Mouse (Mus musculus) midbrain, embryonic 10.5 days (tissue): ENCODE data around the gene Mepce. TPM values are rescaled to one million over a fixed set of nuclear protein-coding genes. Genes with fewer than 3 reads are reported as not detected.

Experiments
- DNase-seq: peaks from one replicate; pipeline ENCODE4 v3.0.0-alpha.2; 2017; ENCODE audit warnings: low spot score
- H3K27ac ChIP-seq: fragments of 300-500 bp; sonication (generic); replicated peaks from 2 replicates; pipeline ENCODE4 v1.5.1; 2016; ENCODE audit warnings: mild to moderate bottlenecking
- H3K27me3 ChIP-seq: fragments of 300-500 bp; sonication (generic); 2 replicates; pipeline ENCODE4 v1.6.1; 2016; ENCODE audit warnings: low read depth, mild to moderate bottlenecking; ENCODE audit not compliant: poor library complexity, severe bottlenecking
- H3K36me3 ChIP-seq: fragments of 300-500 bp; sonication (generic); 2 replicates; pipeline ENCODE4 v1.6.1; 2016; ENCODE audit warnings: mild to moderate bottlenecking, moderate library complexity
- H3K4me1 ChIP-seq: fragments of 300-500 bp; sonication (generic); 2 replicates; pipeline ENCODE4 v1.6.1; 2016
- H3K4me3 ChIP-seq: fragments of 300-500 bp; sonication (generic); 2 replicates; pipeline ENCODE4 v1.5.1; 2016; ENCODE audit warnings: mild to moderate bottlenecking, moderate library complexity
- H3K9me3 ChIP-seq: fragments of 300-500 bp; sonication (generic); replicated peaks from 2 replicates; pipeline ENCODE4 v1.6.1; 2016; ENCODE audit warnings: mild to moderate bottlenecking
- WGBS: fragments of 180-500 bp; shearing (Covaris S2); methylation state at CpG from one replicate; pipeline ENCODE4 v1.1.7; 2016; 5-methylcytosine and 5-hydroxymethylcytosine counted together
- polyA plus RNA-seq: library from polyadenylated mRNA; unstranded; fragments of >200 nt; fragmentation: Nextera tagmentation; extraction: Ambion mirVana; gene quantifications from 2 replicates; pipeline ENCODE4 v1.2.1, GENCODE M21; 2016

Mepce gene
- polyA plus RNA-seq, 1 experiment from 2014 or later: 11.7 TPM

DNA sequence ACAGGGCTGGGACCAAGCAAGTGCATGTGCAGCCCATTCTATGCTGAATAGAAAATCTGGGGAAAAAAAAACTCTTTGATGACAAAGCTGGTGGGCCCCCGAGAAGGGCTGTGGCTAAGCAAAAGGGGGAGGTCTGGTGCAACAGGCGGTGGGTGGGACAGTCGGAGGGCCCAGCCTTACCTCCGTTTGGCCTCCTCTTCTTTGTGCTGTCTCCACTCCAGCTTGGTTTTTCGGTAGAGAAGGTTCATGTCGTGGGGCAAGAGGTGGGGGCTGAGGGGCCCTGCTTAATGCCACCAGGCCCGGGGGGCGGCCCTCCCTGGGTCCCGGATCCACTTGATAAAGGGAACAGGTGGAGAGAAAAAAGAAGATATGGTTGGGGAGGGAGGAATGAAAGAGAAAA is 48.0 kb downstream of the Mepce start:
- Histone ChIP-seq H3K4me3 (peak overlapping the region; percentile 87), H3K36me3 (peaks cover 40% of the 10 kb centered on the region), H3K27ac (peak overlapping the region; percentile 93), H3K9me3 (no peaks in the 10 kb centered on the region), H3K4me1 (peaks cover 64% of the 10 kb centered on the region), H3K27me3 (0 out of 2 replicates have a peak, but pooled peaks cover 5% of the 10 kb centered on the region)
- DNase-seq: no peak
- 43% methylated on average over 9 of the region's 9 CpGs for WGBS

DNA sequence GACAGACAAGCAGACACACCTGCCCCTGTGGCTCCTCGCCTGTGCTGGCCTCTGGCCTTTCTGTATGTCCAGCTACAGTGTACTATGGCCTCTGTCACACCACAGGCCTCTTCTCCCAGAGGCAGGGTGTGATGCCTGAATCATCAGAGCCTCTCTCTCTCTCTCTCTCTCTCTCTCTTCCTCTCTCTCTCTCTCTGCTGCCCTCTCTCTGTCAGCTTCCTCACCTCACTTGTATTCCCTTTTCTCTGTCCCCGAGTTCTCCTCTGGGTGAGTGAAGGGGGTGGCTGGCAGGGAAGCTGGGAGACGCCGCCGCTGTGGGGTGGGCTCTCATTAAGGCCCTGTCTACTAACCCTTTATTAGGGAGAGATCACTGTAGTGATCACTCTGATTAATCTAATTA is 48.9 kb downstream of the Mepce start:
- WGBS: 55% methylated on average over 5 of the region's 5 CpGs
- 0 out of 2 replicates have a peak, but pooled peaks cover 5% of the 10 kb centered on the region for H3K27me3 ChIP-seq
- DNase-seq: no peak
- peaks cover 43% of the 10 kb centered on the region for H3K36me3 ChIP-seq
- peak overlapping the region; percentile 93 for H3K27ac ChIP-seq
- H3K4me1 ChIP-seq: peaks cover 74% of the 10 kb centered on the region
- H3K4me3 ChIP-seq: peak overlapping the region; percentile 87
- no peaks in the 10 kb centered on the region for H3K9me3 ChIP-seq

DNA sequence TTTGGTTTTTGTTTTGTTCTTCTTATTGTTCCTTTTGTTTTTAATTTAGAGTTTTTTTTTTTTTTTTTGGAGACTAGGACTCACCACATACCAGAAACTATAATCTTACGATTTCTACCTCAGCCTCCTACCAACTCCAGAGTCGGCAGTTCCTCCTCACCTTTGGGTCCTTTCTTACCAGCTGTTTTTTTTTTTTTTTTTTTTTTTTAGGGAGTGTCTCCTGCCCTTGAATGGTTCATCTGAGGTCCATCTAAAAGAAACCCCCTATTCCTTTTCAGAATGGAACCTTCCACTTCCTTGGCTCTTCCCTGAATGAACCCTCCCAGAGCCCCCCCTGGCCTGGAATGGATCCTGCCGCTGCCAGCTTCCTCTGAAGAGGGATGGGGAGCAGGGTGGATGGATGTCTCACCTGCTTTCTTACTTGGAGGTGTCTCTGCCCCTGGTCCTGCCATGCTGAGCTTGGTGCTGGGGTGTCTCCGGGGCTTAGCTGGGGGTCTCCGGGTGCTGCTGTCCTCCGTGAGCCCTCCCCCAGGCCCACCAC is 50.0 kb downstream of the Mepce start:
- Histone ChIP-seq H3K36me3 (peaks cover 53% of the 10 kb centered on the region), H3K4me1 (peaks cover 82% of the 10 kb centered on the region), H3K4me3 (peak overlapping the region; percentile 11; the same call in 1 of the 2 replicates), H3K27ac (peak overlapping the region; percentile 93), H3K27me3 (no peaks in the 10 kb centered on the region), H3K9me3 (no peaks in the 10 kb centered on the region)
- no peak for DNase-seq
- 86% methylated on average over 6 of the region's 6 CpGs for WGBS

DNA sequence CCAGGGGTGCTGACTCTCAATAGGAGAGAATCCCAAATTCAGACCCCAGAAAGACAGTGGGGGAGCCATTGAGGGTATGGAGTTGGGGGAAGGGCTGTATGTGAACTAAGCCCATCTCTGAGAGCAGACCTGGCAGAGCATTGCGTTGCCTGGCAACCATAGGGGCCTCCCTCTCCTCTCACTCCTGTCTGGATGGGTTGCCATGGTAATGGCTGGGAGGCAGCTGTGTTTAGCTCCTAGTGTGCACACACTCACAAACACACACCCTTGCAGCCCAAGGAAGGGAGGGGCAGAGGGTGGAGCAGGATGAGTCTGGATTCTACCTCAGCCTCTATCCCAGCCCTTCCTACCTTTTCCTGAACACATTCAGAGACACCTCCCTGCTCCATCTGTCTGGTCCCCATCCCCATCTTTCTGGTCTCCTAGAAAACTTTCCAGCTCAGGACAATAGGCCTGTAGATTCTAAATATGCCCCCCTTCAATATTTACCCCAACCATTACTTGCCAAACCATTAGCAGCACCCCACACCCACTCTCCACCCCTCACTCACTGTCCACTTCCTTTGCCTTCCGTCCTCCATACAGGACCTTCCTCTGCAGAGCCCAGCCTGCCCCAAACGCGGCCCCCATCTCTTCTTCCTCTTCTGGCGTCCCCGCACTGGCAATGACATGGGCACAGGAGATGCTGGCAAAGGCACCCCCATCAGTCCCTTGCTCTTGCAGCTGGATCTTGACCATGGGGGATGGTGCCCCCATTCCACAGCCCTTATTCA is 53.0 kb downstream of the Mepce start:
- peak; percentile 95 for DNase-seq
- Histone ChIP-seq H3K27me3 (0 out of 2 replicates have a peak, but pooled peaks cover 4% of the 10 kb centered on the region), H3K36me3 (peaks cover 81% of the 10 kb centered on the region), H3K4me1 (peaks cover 70% of the 10 kb centered on the region), H3K4me3 (peak overlapping the region; percentile 47), H3K9me3 (no peaks in the 10 kb centered on the region), H3K27ac (peak overlapping the region; percentile 97)
- 65% methylated on average over 6 of the region's 6 CpGs for WGBS

DNA sequence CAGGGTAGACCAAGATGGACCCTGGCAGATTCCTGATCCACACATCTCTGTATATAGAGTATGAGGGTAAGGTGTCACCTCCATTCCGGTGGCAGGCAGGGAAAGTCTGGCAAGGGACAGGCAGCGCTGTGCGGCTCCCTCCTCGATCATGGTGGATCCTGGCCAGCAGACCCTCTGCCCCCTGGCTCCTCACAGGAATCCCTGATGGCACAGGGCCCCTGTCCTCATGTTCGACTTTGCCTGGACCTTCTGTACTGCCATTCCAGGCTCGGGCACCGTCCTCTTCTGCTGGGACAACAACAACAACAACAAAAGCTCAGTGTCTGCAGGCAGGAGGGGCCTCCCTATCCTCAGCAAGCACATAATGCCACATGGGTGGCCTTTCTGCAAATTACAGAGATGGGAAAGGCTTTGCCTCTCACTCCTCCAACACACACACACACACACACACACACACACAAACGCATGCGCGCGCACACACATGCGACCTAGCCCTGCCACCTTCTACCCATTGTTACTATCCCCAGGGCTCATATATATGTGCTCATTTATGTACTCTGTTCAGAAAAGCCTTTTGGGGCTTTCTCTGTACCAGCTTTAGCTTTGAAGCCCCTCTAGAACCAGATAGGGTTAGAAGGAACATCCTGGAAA is 53.7 kb downstream of the Mepce start:
- Histone ChIP-seq H3K27ac (peak overlapping the region; percentile 97), H3K36me3 (peaks cover 86% of the 10 kb centered on the region), H3K27me3 (0 out of 2 replicates have a peak, but pooled peaks cover 4% of the 10 kb centered on the region), H3K4me3 (peak overlapping the region; percentile 47), H3K9me3 (no peaks in the 10 kb centered on the region), H3K4me1 (peaks cover 63% of the 10 kb centered on the region)
- peak; percentile 56 for DNase-seq
- 61% methylated on average over 12 of the region's 12 CpGs for WGBS

Other genes with a start within 250 kb of the Mepce start
- gene Actl6b, start 234.1 kb downstream of the Mepce start, polyA plus RNA-seq: 9.4 and 27.5 TPM in 2 replicates
- gene Tfr2, start 217.8 kb downstream of the Mepce start, polyA plus RNA-seq: 1.9 and 2.2 TPM in 2 replicates
- 14.0 and 19.4 TPM in 2 replicates for gene Mospd3, start 186.6 kb downstream of the Mepce start, polyA plus RNA-seq
- 61.4 and 68.2 TPM in 2 replicates for gene Pcolce, start 173.9 kb downstream of the Mepce start, polyA plus RNA-seq
- 0.25 and 0.28 TPM in 2 replicates for gene Fbxo24, start 158.7 kb downstream of the Mepce start, polyA plus RNA-seq
- 27.2 and 32.7 TPM in 2 replicates for gene Lrch4, start 158.5 kb downstream of the Mepce start, polyA plus RNA-seq
- 14.0 and 15.4 TPM in 2 replicates for gene Gm20605, start 158.5 kb downstream of the Mepce start, polyA plus RNA-seq
- 7.7 and 7.8 TPM in 2 replicates for gene Sap25, start 146.3 kb downstream of the Mepce start, polyA plus RNA-seq
- gene Irs3, start 141.9 kb downstream of the Mepce start, polyA plus RNA-seq: 0.36 and 0.48 TPM in 2 replicates
- gene Agfg2, start 102.9 kb downstream of the Mepce start, polyA plus RNA-seq: 27.2 and 28.8 TPM in 2 replicates
- gene Nyap1, start 46.0 kb downstream of the Mepce start, polyA plus RNA-seq: 5.1 and 8.4 TPM in 2 replicates
- gene Tsc22d4, start 41.9 kb downstream of the Mepce start, polyA plus RNA-seq: 75.6 and 75.8 TPM in 2 replicates
- 62.6 and 63.9 TPM in 2 replicates for gene Ppp1r35, start 8.8 kb downstream of the Mepce start, polyA plus RNA-seq
- 13.8 and 16.1 TPM in 2 replicates for gene Zcwpw1, start 143 bp upstream of the Mepce start, polyA plus RNA-seq
- 0.19 and 1.1 TPM in 2 replicates for gene Pilra, start 48.6 kb upstream of the Mepce start, polyA plus RNA-seq
- gene Pilrb1, start 70.5 kb upstream of the Mepce start, polyA plus RNA-seq: not detected in 2 replicates
- not detected in 2 replicates for gene Pilrb2, start 84.2 kb upstream of the Mepce start, polyA plus RNA-seq
- gene Cyp3a13, start 134.0 kb upstream of the Mepce start, polyA plus RNA-seq: not detected in 2 replicates
- gene Gjc3, start 175.4 kb upstream of the Mepce start, polyA plus RNA-seq: 0.02 and 0.05 TPM in 2 replicates
- not detected in 2 replicates for gene Azgp1, start 193.9 kb upstream of the Mepce start, polyA plus RNA-seq
- gene Smok3a, start 233.6 kb upstream of the Mepce start, polyA plus RNA-seq: not detected in 2 replicates
- gene Smok3b, start 233.8 kb upstream of the Mepce start, polyA plus RNA-seq: not detected in 2 replicates